Mouse (Mus musculus): ENCODE data around the gene Ahctf1. TPM values are rescaled to one million over a fixed set of nuclear protein-coding genes. Genes with fewer than 3 reads are reported as not detected.

Gene Ahctf1
- total and polyA plus RNA-seq, 3 experiments = 79.2 to 111 (median 96.0) TPM

DNA sequence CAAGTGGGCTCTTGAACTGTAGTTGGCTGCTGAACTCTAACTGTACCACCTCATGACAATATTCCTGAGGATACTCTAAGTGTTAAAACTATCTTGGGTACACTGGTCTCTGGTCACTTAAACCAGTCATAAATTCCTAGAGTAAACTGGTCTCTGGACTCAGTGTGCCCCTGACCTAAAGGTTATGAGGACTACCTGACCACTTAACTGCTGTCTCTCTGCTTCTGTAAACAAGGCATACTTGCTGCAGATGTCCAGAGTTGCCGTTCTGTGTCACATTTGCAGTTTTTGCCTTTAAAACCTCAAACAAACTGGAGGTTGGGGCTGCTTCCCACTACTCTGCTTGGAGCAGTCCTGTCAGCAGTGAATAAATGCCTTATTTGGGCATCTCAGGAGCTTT is 30.1 kb upstream of the Ahctf1 start:
- TF ChIP-seq USF2 (conservative IDR thresholded peaks at IDR 0.05; ENCODE audit: low read depth, low read length) (no peak), USF1 (IDR thresholded peaks at IDR 0.05; ENCODE audit: low read depth, low read length) (no peak), CHD2 (IDR thresholded peaks at IDR 0.05; ENCODE audit: low read length) (no peak), ZMIZ1 (IDR thresholded peaks at IDR 0.05; ENCODE audit: low read depth, low read length) (no peak), ZNF384 (IDR thresholded peaks at IDR 0.05; ENCODE audit: low read depth, low read length) (no peak), MEF2A (IDR thresholded peaks at IDR 0.05; ENCODE audit: borderline replicate concordance, low read depth, low read length) (no peak), NRF1 (IDR thresholded peaks at IDR 0.05; ENCODE audit: low read depth, low read length) (no peak), SIN3A (IDR thresholded peaks at IDR 0.05; ENCODE audit: low read length) (no peak), E2F4 (IDR thresholded peaks at IDR 0.05; ENCODE audit: insufficient replicate concordance, low read depth, low read length) (no peak), ZKSCAN1 (IDR thresholded peaks at IDR 0.05; ENCODE audit: borderline replicate concordance, low read depth, low read length) (no peak), POLR2AphosphoS2 (IDR thresholded peaks at IDR 0.05; ENCODE audit: low read depth, low read length) (no peak), MAZ (IDR thresholded peaks at IDR 0.05; ENCODE audit: low read depth, low read length) (no peak), GABPA (IDR thresholded peaks at IDR 0.05; ENCODE audit: insufficient replicate concordance, low read depth, low read length) (no peak), HCFC1 (IDR thresholded peaks at IDR 0.05; ENCODE audit: low read depth, low read length) (no peak), MAFK (IDR thresholded peaks at IDR 0.05; ENCODE audit: insufficient replicate concordance, low read length) (no peak)
- in situ Hi-C loops (cut with MboI; ENCODE audit: low pct_ligation_motif_present, low pct_unique_long_range_greater_than_20kb, low sequenced_read_pairs) = loop anchor here (25.0 kb wide), 1 partner anchor 196 kb away; no protein-coding TSS in a partner anchor
- dilution Hi-C loops (cut with MboI; ENCODE audit: extremely low pct_ligation_motif_present, extremely low pct_unique_long_range_greater_than_20kb, low sequenced_read_pairs) = no loop called here
- no peak overlapping the region for H3K9ac ChIP-seq (ENCODE audit: insufficient read depth, low read depth)
- no peak overlapping the region for H3K4me3 ChIP-seq (replicated peaks in 1 of 3; ENCODE audit: low read depth in 2 of 3, low read length in 2 of 3, poor library complexity in 1 of 3)
- H3K36me3 ChIP-seq (replicated peaks in 1 of 2; ENCODE audit: control insufficient read depth in 1 of 2, insufficient read depth in 1 of 2, low read length in 1 of 2) = peaks cover 0 to 23% of the 10 kb centered on the region in 2 experiments
- H3K79me2 ChIP-seq (replicated peaks; ENCODE audit: control insufficient read depth, extremely low read depth, insufficient read depth, poor library complexity, severe bottlenecking) = no peaks in the 10 kb centered on the region
- DNase-seq (ENCODE audit: extremely low read depth) = no peak
- no peak overlapping the region for H3K4me2 ChIP-seq (ENCODE audit: insufficient read depth, low read depth, poor library complexity, severe bottlenecking)
- peaks cover 12 to 21% of the 10 kb centered on the region in 2 experiments for H3K4me1 ChIP-seq (ENCODE audit: control insufficient read depth in 1 of 2, insufficient read depth in 2 of 2)
- H3K27ac ChIP-seq (ENCODE audit: insufficient read depth, low read depth) = no peak overlapping the region
- H3K9me3 ChIP-seq (replicated peaks; ENCODE audit: low read length) = peaks cover 10% of the 10 kb centered on the region
- no peaks in the 10 kb centered on the region for H3K27me3 ChIP-seq (replicated peaks)

DNA sequence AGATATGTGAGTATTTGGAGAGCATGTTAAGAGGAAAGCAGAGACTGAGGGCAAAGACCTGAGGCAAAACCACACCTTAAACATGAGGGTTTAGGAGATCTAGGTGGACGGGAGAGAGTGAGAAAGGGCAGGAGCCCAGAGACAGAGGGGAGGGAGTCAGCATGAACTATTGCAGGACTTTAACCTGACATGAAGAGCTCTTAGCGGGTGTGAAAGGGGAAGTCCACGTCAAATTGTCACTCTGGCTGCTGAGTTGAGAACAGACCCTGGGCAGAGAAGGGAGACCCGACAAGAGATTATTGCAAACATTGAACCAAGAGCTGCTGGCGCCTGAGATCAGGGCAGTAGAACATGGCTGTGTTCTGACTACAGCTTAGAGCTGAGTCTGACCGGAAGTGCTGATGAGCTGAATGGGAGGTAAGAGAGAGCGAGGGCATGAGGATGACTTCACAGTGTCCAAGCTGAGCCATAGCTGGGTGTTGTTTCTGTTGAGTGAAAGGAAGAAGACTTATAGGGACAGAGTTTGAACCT is 29.3 kb upstream of the Ahctf1 start:
- Histone ChIP-seq H3K36me3 (replicated peaks in 1 of 2; ENCODE audit: control insufficient read depth in 1 of 2, insufficient read depth in 1 of 2, low read length in 1 of 2) (peaks cover 0 to 29% of the 10 kb centered on the region in 2 experiments), H3K4me2 (ENCODE audit: insufficient read depth, low read depth, poor library complexity, severe bottlenecking) (no peak overlapping the region), H3K9ac (ENCODE audit: insufficient read depth, low read depth) (no peak overlapping the region), H3K27me3 (replicated peaks) (no peaks in the 10 kb centered on the region), H3K4me1 (ENCODE audit: control insufficient read depth in 1 of 2, insufficient read depth in 2 of 2) (peaks cover 13 to 23% of the 10 kb centered on the region in 2 experiments), H3K27ac (ENCODE audit: insufficient read depth, low read depth) (no peak overlapping the region), H3K9me3 (replicated peaks; ENCODE audit: low read length) (peaks cover 10% of the 10 kb centered on the region), H3K4me3 (replicated peaks in 1 of 3; ENCODE audit: low read depth in 2 of 3, low read length in 2 of 3, poor library complexity in 1 of 3) (no peak overlapping the region), H3K79me2 (replicated peaks; ENCODE audit: control insufficient read depth, extremely low read depth, insufficient read depth, poor library complexity, severe bottlenecking) (no peaks in the 10 kb centered on the region)
- dilution Hi-C loops (cut with MboI; ENCODE audit: extremely low pct_ligation_motif_present, extremely low pct_unique_long_range_greater_than_20kb, low sequenced_read_pairs) = no loop called here
- TF ChIP-seq ZC3H11A (IDR thresholded peaks at IDR 0.05; ENCODE audit: low read depth, low read length) (no peak), MEF2A (IDR thresholded peaks at IDR 0.05; ENCODE audit: borderline replicate concordance, low read depth, low read length) (no peak), ELF1 (IDR thresholded peaks at IDR 0.05; ENCODE audit: low read depth, low read length) (no peak), MAFK (IDR thresholded peaks at IDR 0.05; ENCODE audit: insufficient replicate concordance, low read length) (no peak), MXI1 (IDR thresholded peaks at IDR 0.05; ENCODE audit: low read depth, low read length) (no peak), ZNF384 (IDR thresholded peaks at IDR 0.05; ENCODE audit: low read depth, low read length) (no peak), TBP (conservative IDR thresholded peaks at IDR 0.05; ENCODE audit: low read depth, low read length) (no peak), SMC3 (IDR thresholded peaks at IDR 0.05; ENCODE audit: low read depth, low read length) (no peak), CHD1 (IDR thresholded peaks at IDR 0.05; ENCODE audit: low read depth, low read length) (no peak), POLR2AphosphoS2 (IDR thresholded peaks at IDR 0.05; ENCODE audit: low read depth, low read length) (no peak), MAX (IDR thresholded peaks at IDR 0.05; ENCODE audit: low read length) (no peak)
- in situ Hi-C loops (cut with MboI; ENCODE audit: low pct_ligation_motif_present, low pct_unique_long_range_greater_than_20kb, low sequenced_read_pairs) = loop anchor here (25.0 kb wide), 1 partner anchor 195 kb away; no protein-coding TSS in a partner anchor
- DNase-seq (ENCODE audit: extremely low read depth) = no peak
